Mouse (Mus musculus) forebrain, embryonic 14.5 days (tissue): ENCODE measurements around the gene Fez1. TPM values are rescaled to one million over a fixed set of nuclear protein-coding genes. Genes with fewer than 3 reads are reported as not detected.
A peak's percentile ranks its signal among the peaks of the same experiment; 100 is the strongest.

Experiments
- ATAC-seq: fragments of 200-750 bp; cut with Nextera tagmentation; 2 replicates; pipeline ENCODE4 v1.8.0; 2017; ENCODE audit warnings: mild to moderate bottlenecking, moderate library complexity
- DNase-seq: peaks from one replicate; pipeline ENCODE4 v3.0.0-alpha.2; 2015; ENCODE audit warnings: low spot score
- H3K27ac ChIP-seq: fragments of 300-500 bp; sonication (generic); 2 replicates; pipeline ENCODE4 v1.5.1; 2014; ENCODE audit warnings: low read depth, mild to moderate bottlenecking, control low read depth, low read length, moderate library complexity
- H3K27me3 ChIP-seq: fragments of 300-500 bp; sonication (generic); replicated peaks from 2 replicates; pipeline ENCODE4 v1.6.1; 2014; ENCODE audit warnings: low read length, control low read depth, mixed read lengths; ENCODE audit not compliant: control insufficient read depth, insufficient read depth
- H3K36me3 ChIP-seq: fragments of 300-500 bp; sonication (generic); 2 replicates; pipeline ENCODE4 v1.6.1; 2014; ENCODE audit warnings: low read length, control low read depth; ENCODE audit not compliant: control insufficient read depth, insufficient read depth
- H3K4me1 ChIP-seq: fragments of 300-500 bp; sonication (generic); 2 replicates; pipeline ENCODE4 v1.6.1; 2014; ENCODE audit warnings: antibody characterized with exemption, low read length, control low read depth; ENCODE audit not compliant: control insufficient read depth, insufficient read depth
- H3K4me2 ChIP-seq: fragments of 300-500 bp; sonication (generic); 2 replicates; pipeline ENCODE4 v1.6.1; 2014; ENCODE audit warnings: mild to moderate bottlenecking, control low read depth, low read length
- H3K4me3 ChIP-seq: fragments of 300-500 bp; sonication (generic); 2 replicates; pipeline ENCODE4 v1.5.1; 2014; ENCODE audit warnings: low read depth, low read length, control low read depth
- H3K9ac ChIP-seq: fragments of 300-500 bp; sonication (generic); 2 replicates; pipeline ENCODE4 v1.6.1; 2014; ENCODE audit warnings: mild to moderate bottlenecking, low read length, control low read depth, moderate library complexity
- H3K9me3 ChIP-seq: fragments of 300-500 bp; sonication (generic); replicated peaks from 2 replicates; pipeline ENCODE4 v1.6.1; 2016; ENCODE audit warnings: low read length, control low read depth, mixed read lengths; ENCODE audit not compliant: control insufficient read depth
- WGBS: fragments of 180-500 bp; shearing (Covaris S2); extraction: QIAGEN DNeasy Blood & Tissue Kit; methylation state at CpG from one replicate; pipeline ENCODE4 v1.1.7; 2014; 5-methylcytosine and 5-hydroxymethylcytosine counted together
- polyA plus RNA-seq: library from polyadenylated mRNA; unstranded; fragments of >200 nt; fragmentation: Nextera tagmentation; extraction: Ambion mirVana; gene quantifications from 2 replicates; pipeline ENCODE4 v1.2.1, GENCODE M21; 2014

Fez1 gene
- polyA plus RNA-seq, 1 experiment from 2014 or later: 620 TPM

DNA sequence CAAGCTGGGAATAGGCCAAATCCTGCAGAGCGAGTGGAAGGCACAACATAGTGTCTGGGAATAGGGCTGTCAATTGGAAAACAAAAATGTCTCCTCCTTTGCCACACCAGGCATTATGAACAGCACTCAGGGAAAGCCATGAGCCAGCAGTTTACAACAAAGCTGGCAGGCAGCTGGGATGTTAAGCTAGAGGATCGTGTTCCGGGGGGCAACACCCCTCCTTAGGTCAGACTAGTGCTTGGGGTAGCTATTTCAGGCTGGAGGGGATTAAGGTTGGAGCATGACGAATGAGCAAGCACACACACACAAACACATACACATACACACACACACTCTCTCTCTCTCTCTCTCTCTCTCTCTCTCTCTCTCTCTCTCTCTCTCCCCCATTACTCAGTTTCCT, 97.8 kb downstream of the Fez1 start:
- Histone ChIP-seq H3K4me1 (peaks cover 13% of the 10 kb centered on the region), H3K9me3 (no peaks in the 10 kb centered on the region), H3K36me3 (0 out of 2 replicates have a peak, but pooled peaks cover 4% of the 10 kb centered on the region), H3K27ac (no peak overlapping the region; the same call in 1 of the 2 replicates), H3K4me3 (no peak overlapping the region), H3K27me3 (no peaks in the 10 kb centered on the region), H3K4me2 (no peak overlapping the region), H3K9ac (no peak overlapping the region)
- peak; percentile 33 for DNase-seq
- ATAC-seq: no peak
- 32% methylated on average over 4 of the region's 4 CpGs for WGBS

DNA sequence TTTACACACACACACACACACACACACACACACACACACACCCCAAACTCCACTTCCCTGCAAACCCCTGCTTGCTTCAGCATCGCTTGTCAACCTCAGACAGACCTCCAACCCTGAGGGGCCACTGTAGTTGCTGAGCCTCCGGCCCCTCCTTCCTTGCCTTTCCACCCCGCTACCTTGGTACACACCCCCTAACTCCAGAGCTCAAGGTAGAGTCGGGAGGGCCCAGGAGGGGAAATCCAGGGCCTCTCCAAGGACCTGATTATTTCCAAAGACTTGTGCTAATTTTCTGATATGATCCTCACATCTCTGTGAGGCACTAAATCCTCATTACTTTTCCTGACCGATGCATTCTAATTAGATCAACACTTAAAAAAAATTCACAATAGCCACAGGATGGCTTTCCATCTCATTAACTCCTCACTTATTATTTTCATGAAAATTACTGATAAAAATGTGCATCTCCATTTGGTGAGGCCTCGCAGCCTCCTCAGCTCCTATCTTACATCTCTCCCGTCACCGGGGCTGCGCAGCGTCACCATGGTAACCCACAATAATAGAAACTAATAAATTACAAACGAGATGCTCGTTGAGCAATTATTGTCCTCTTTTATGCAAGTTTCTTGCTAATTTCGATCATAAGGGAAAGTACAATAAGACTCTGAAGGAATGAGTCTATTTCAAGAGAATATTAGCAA, 100.2 kb downstream of the Fez1 start:
- no peaks in the 10 kb centered on the region for H3K36me3 ChIP-seq
- no peaks in the 10 kb centered on the region for H3K27me3 ChIP-seq
- H3K4me2 ChIP-seq: no peak overlapping the region
- peak overlapping the region; percentile 78 for H3K27ac ChIP-seq
- no peak overlapping the region for H3K9ac ChIP-seq
- no peak overlapping the region for H3K4me3 ChIP-seq
- peaks cover 13% of the 10 kb centered on the region for H3K4me1 ChIP-seq
- WGBS: 16% methylated on average over 13 of the region's 13 CpGs
- ATAC-seq (peak; percentile 71), DNase-seq (peak; percentile 76)
- H3K9me3 ChIP-seq: no peaks in the 10 kb centered on the region

DNA sequence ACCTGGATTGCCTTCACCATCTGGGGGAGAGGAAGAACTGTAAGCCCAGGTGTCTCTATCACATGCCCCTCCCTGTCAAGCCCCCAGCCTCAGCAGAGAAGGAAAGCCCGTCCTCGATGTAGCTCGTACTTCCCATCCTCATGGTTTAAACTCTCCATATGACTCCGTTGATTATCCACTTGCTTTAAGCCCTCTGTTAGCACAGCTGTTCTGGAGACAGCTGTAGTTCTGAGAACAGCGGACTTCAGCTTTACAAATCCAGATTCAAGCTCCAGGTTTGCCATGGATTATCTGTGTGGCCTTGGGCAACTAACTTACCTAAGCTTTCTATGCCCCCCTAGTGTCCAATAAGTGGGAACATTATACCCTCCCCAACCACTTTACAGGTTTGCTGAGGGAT, 102.1 kb downstream of the Fez1 start:
- no peak for DNase-seq
- WGBS: 92% methylated on average over 5 of the region's 5 CpGs

More for the DNA sequence above, 102.1 kb downstream of the Fez1 start:
- Histone ChIP-seq H3K4me2 (no peak overlapping the region), H3K36me3 (no peaks in the 10 kb centered on the region), H3K9me3 (no peaks in the 10 kb centered on the region), H3K9ac (no peak overlapping the region), H3K4me3 (no peak overlapping the region), H3K27me3 (no peaks in the 10 kb centered on the region), H3K4me1 (peaks cover 13% of the 10 kb centered on the region), H3K27ac (no peak overlapping the region)
- no peak for ATAC-seq

Other genes starting within 250 kb of the Fez1 start
- gene Gm17689, start 239.2 kb upstream of the Fez1 start, polyA plus RNA-seq: not detected in 2 replicates
- gene A630095E13Rik, start 178.5 kb upstream of the Fez1 start, polyA plus RNA-seq: not detected in 2 replicates
- gene Acrv1, start 128.6 kb upstream of the Fez1 start, polyA plus RNA-seq: not detected in 2 replicates
- 24.8 and 25.3 TPM in 2 replicates for gene Chek1, start 94.8 kb upstream of the Fez1 start, polyA plus RNA-seq
- gene Stt3a, start 54.2 kb upstream of the Fez1 start, polyA plus RNA-seq: 69.5 and 93.6 TPM in 2 replicates
- gene Ei24, start 24.5 kb upstream of the Fez1 start, polyA plus RNA-seq: 89.9 and 92.9 TPM in 2 replicates